19 mouse cellular contexts compared by ENCODE assay signal in genomic region chr5:144851820-144852219, GRCm38 (mm10).
DNase-seq lines count a peak whose midpoint lies in the region; ATAC-seq and TF ChIP-seq lines count a peak whose summit lies in the region.
"Had no signal": no experiment of that assay in that cellular context is flagged by ENCODE, and none has a peak within 500 bp of the region (broad histone marks: within the 10 kb centered on the region; RNA-seq: fewer than 3 reads in every experiment).

No protein-coding gene starts in this region.

- no peaks in the 10 kb centered on the region for H3K9me3 ChIP-seq in midbrain, postnatal 0 days (ENCODE audit: low read length)
- no peaks in the 10 kb centered on the region for H3K9me3 ChIP-seq in midbrain, embryonic 16.5 days (replicated peaks; ENCODE audit: control insufficient read depth, low read length, poor library complexity, severe bottlenecking)
- no peaks in the 10 kb centered on the region for H3K9me3 ChIP-seq in MEL (replicated peaks; ENCODE audit: insufficient read depth, low read length)
- H3K9me3 ChIP-seq: hindbrain, embryonic 13.5 days; limb, embryonic 15.5 days; neural tube, embryonic 12.5 days had no signal

- H3K27ac ChIP-seq in kidney, adult 2 months (ENCODE audit: insufficient read depth, low read depth, low read length) = no peak overlapping the region
- H3K27ac ChIP-seq in midbrain, postnatal 0 days (ENCODE audit: low read depth, low read length) = no peak overlapping the region
- H3K27ac ChIP-seq in midbrain, embryonic 16.5 days (ENCODE audit: low read length) = no peak overlapping the region
- no peak overlapping the region for H3K27ac ChIP-seq in MEL (ENCODE audit: control insufficient read depth, low read depth, low read length)
- H3K27ac ChIP-seq: hindbrain, embryonic 13.5 days; limb, embryonic 15.5 days; neural tube, embryonic 12.5 days had no signal

- TF ChIP-seq CTCF in kidney, adult 2 months (conservative IDR thresholded peaks at IDR 0.05; ENCODE audit: insufficient read depth, insufficient read length, low read depth, low read length) = 0 out of 2 replicates have a peak, but pooled peaks have one; percentile 22
- TF ChIP-seq CTCF in midbrain, postnatal 0 days (IDR thresholded peaks at IDR 0.05) = peak; percentile 45
- peak; percentile 26 to 48 (median 48); a peak in 5 of 6 replicates for TF ChIP-seq CTCF in MEL (IDR thresholded peaks at IDR 0.05 in 2 of 3, conservative IDR thresholded peaks at IDR 0.05 in 1 of 3; ENCODE audit: control insufficient read depth in 1 of 3, insufficient read depth in 1 of 3, low read depth in 2 of 3, low read length in 3 of 3, poor library complexity in 1 of 3, severe bottlenecking in 1 of 3)

- no peak for ATAC-seq in midbrain, postnatal 0 days (ENCODE audit: low FRiP score)
- ATAC-seq in midbrain, embryonic 16.5 days = no peak
- ATAC-seq: forebrain, embryonic 14.5 days had no signal

- WGBS in kidney, adult 2 months = 95% methylated on average over 3 of the region's 3 CpGs
- 96% methylated on average over 3 of the region's 3 CpGs for whole genome bisulfite sequencing in midbrain, postnatal 0 days
- WGBS in midbrain, embryonic 16.5 days = 98% methylated on average over 3 of the region's 3 CpGs

- no peaks in the 10 kb centered on the region for H3K27me3 ChIP-seq in kidney, adult 2 months (replicated peaks; ENCODE audit: control insufficient read depth, insufficient read depth, low read length)
- no peaks in the 10 kb centered on the region for H3K27me3 ChIP-seq in midbrain, postnatal 0 days (ENCODE audit: insufficient read depth, low read length)
- H3K27me3 ChIP-seq in midbrain, embryonic 16.5 days (ENCODE audit: control insufficient read depth, insufficient read depth, low read depth, low read length) = no peaks in the 10 kb centered on the region
- no peaks in the 10 kb centered on the region for H3K27me3 ChIP-seq in MEL (ENCODE audit: control insufficient read depth in 1 of 2, insufficient read depth in 2 of 2, low read length in 2 of 2)
- H3K27me3 ChIP-seq: hindbrain, embryonic 13.5 days; limb, embryonic 15.5 days; neural tube, embryonic 12.5 days had no signal

- H3K79me2 ChIP-seq in MEL (ENCODE audit: control insufficient read depth, insufficient read depth, low read length, poor library complexity) = no peaks in the 10 kb centered on the region

- H3K9ac ChIP-seq in midbrain, postnatal 0 days (replicated peaks; ENCODE audit: low read length, poor library complexity, severe bottlenecking) = no peak overlapping the region
- no peak overlapping the region for H3K9ac ChIP-seq in midbrain, embryonic 16.5 days (ENCODE audit: low read depth, low read length)
- H3K9ac ChIP-seq in MEL (ENCODE audit: control insufficient read depth, low read depth, low read length, poor library complexity, severe bottlenecking) = no peak overlapping the region
- H3K9ac ChIP-seq: hindbrain, embryonic 13.5 days; limb, embryonic 15.5 days; neural tube, embryonic 12.5 days had no signal

- TF ChIP-seq RAD21 in MEL (IDR thresholded peaks at IDR 0.05; ENCODE audit: low read depth, low read length) = 0 out of 2 replicates have a peak, but pooled peaks have one; percentile 3

- no peak overlapping the region for H3K4me3 ChIP-seq in kidney, adult 2 months (ENCODE audit: insufficient read depth, low read depth, low read length)
- H3K4me3 ChIP-seq in midbrain, postnatal 0 days (ENCODE audit: low read depth, low read length) = no peak overlapping the region
- H3K4me3 ChIP-seq in midbrain, embryonic 16.5 days (ENCODE audit: low read depth, low read length) = no peak overlapping the region
- H3K4me3 ChIP-seq in MEL (ENCODE audit: control insufficient read depth in 1 of 2, insufficient read depth in 1 of 2, low read depth in 2 of 2, low read length in 2 of 2) = no peak overlapping the region
- H3K4me3 ChIP-seq: hindbrain, embryonic 13.5 days; limb, embryonic 15.5 days; neural tube, embryonic 12.5 days had no signal

- no peak for DNase-seq in kidney, adult 2 months
- no peak for DNase-seq in kidney, adult 8-10 months
- no peak for DNase-seq in midbrain, postnatal 0 days (ENCODE audit: low spot score)
- peak; percentile 49 for DNase-seq in MEL (ENCODE audit: low read depth, low spot score)
- no peak for DNase-seq in T-cell, adult 2 months (ENCODE audit: low spot score)
- DNase-seq in right cerebral cortex, postnatal 4 days = no peak
- DNase-seq: adrenal gland, adult 2 months; cerebellum, adult 11-12 months; cerebellum, postnatal 36 days; heart, postnatal 10 days; kidney, adult 18-20 months; kidney, postnatal 36 days; lung, postnatal 14 days; thymus, postnatal 14 days had no signal

- no peaks in the 10 kb centered on the region for H3K4me1 ChIP-seq in kidney, adult 2 months (ENCODE audit: control insufficient read depth, insufficient read depth, low read length)
- H3K4me1 ChIP-seq in midbrain, postnatal 0 days (ENCODE audit: insufficient read depth, low read length) = no peaks in the 10 kb centered on the region
- H3K4me1 ChIP-seq in midbrain, embryonic 16.5 days (ENCODE audit: control insufficient read depth, insufficient read depth, low read length) = no peaks in the 10 kb centered on the region
- no peaks in the 10 kb centered on the region for H3K4me1 ChIP-seq in MEL (ENCODE audit: control insufficient read depth in 1 of 2, insufficient read depth in 2 of 2, low read length in 2 of 2)
- H3K4me1 ChIP-seq: hindbrain, embryonic 13.5 days; limb, embryonic 15.5 days; neural tube, embryonic 12.5 days had no signal

- TF ChIP-seq EP300 in MEL (IDR thresholded peaks at IDR 0.05; ENCODE audit: low read depth in 1 of 2, low read length in 2 of 2) = no peak

- no peak overlapping the region for H3K4me2 ChIP-seq in midbrain, postnatal 0 days (ENCODE audit: low read depth, low read length, poor library complexity, severe bottlenecking)
- no peak overlapping the region for H3K4me2 ChIP-seq in midbrain, embryonic 16.5 days (ENCODE audit: low read length)
- H3K4me2 ChIP-seq: hindbrain, embryonic 13.5 days; limb, embryonic 15.5 days; neural tube, embryonic 12.5 days had no signal

- peaks cover 10% of the 10 kb centered on the region for H3K36me3 ChIP-seq in kidney, adult 2 months (ENCODE audit: control insufficient read depth, insufficient read depth, low read length)
- peaks cover 83% of the 10 kb centered on the region for H3K36me3 ChIP-seq in midbrain, postnatal 0 days (ENCODE audit: insufficient read depth, low read length)
- peaks cover 74% of the 10 kb centered on the region for H3K36me3 ChIP-seq in midbrain, embryonic 16.5 days (ENCODE audit: control insufficient read depth, insufficient read depth, low read length)
- peaks cover 0 to 7% of the 10 kb centered on the region in 2 experiments; a peak in 2 of 4 replicates for H3K36me3 ChIP-seq in MEL (ENCODE audit: control insufficient read depth in 1 of 2, insufficient read depth in 2 of 2, low read length in 2 of 2)

- no peak for TF ChIP-seq POLR2A in kidney, adult 2 months (IDR thresholded peaks at IDR 0.05; ENCODE audit: low read depth, low read length)
- TF ChIP-seq POLR2A in MEL (IDR thresholded peaks at IDR 0.05; ENCODE audit: control insufficient read depth in 1 of 2, insufficient read depth in 1 of 2, low read depth in 1 of 2, low read length in 2 of 2, poor library complexity in 1 of 2) = no peak

TF ChIP-seq in MEL, 35 proteins besides CTCF, POLR2A, EP300 and RAD21:
- TF ChIP-seq MAFK (IDR thresholded peaks at IDR 0.05; ENCODE audit: borderline replicate concordance, low read depth, low read length) (no peak), POLR2AphosphoS5 (IDR thresholded peaks at IDR 0.05; ENCODE audit: borderline replicate concordance, low read depth, low read length) (no peak), CHD2 (IDR thresholded peaks at IDR 0.05; ENCODE audit: low read length) (no peak), ZC3H11A (IDR thresholded peaks at IDR 0.05; ENCODE audit: low read depth, low read length) (no peak), MXI1 (IDR thresholded peaks at IDR 0.05; ENCODE audit: low read depth, low read length) (no peak), POLR2AphosphoS2 (IDR thresholded peaks at IDR 0.05; ENCODE audit: low read length) (no peak), MEF2A (IDR thresholded peaks at IDR 0.05; ENCODE audit: extremely low read depth, insufficient replicate concordance, low read depth, low read length, poor library complexity, severe bottlenecking) (no peak), UBTF (IDR thresholded peaks at IDR 0.05; ENCODE audit: borderline replicate concordance, insufficient read depth, low read depth, low read length) (no peak), MYC (IDR thresholded peaks at IDR 0.05; ENCODE audit: low read depth, low read length) (no peak), GABPA (IDR thresholded peaks at IDR 0.05; ENCODE audit: low read depth, low read length) (no peak), ETS1 (IDR thresholded peaks at IDR 0.05; ENCODE audit: low read depth, low read length) (no peak), CHD1 (IDR thresholded peaks at IDR 0.05; ENCODE audit: low read depth, low read length) (no peak), USF2 (IDR thresholded peaks at IDR 0.05; ENCODE audit: borderline replicate concordance in 1 of 2, insufficient read depth in 1 of 2, low read depth in 1 of 2, low read length in 2 of 2) (no peak), MYB (IDR thresholded peaks at IDR 0.05; ENCODE audit: low read depth, low read length) (no peak), TCF12 (IDR thresholded peaks at IDR 0.05; ENCODE audit: low read depth, low read length) (no peak), ZKSCAN1 (IDR thresholded peaks at IDR 0.05; ENCODE audit: low read depth, low read length) (no peak)
